Mouse (Mus musculus): ENCODE data around the gene Mark4.

Mark4 gene

GRCm38 (mm10) chr7:19404476-19404875 lies 54.1 kb downstream of the Mark4 start, which contains the start of gene Ckm:
Gene Ckm (plus strand): TSS chr7:19404776.
- no peak for DNase-seq (ENCODE audit: low read depth, low spot score)
- no peaks in the 10 kb centered on the region for H3K36me3 ChIP-seq (ENCODE audit: control insufficient read depth, insufficient read depth, low read length, poor library complexity, severe bottlenecking)
- no peaks in the 10 kb centered on the region; the same call in 1 of the 2 replicates for H3K27me3 ChIP-seq (ENCODE audit: control insufficient read depth, insufficient read depth, low read length, poor library complexity, severe bottlenecking)

GRCm38 (mm10) chr7:19403731-19404296 lies 54.8 kb downstream of the Mark4 start, which contains the start of gene Klc3:
Gene Klc3 (minus strand): TSS chr7:19404104.
- H3K27me3 ChIP-seq (ENCODE audit: control insufficient read depth, insufficient read depth, low read length, poor library complexity, severe bottlenecking), result no peaks in the 10 kb centered on the region; the same call in 1 of the 2 replicates
- H3K36me3 ChIP-seq (ENCODE audit: control insufficient read depth, insufficient read depth, low read length, poor library complexity, severe bottlenecking), result no peaks in the 10 kb centered on the region
- DNase-seq (ENCODE audit: low read depth, low spot score), result peak; percentile 86

- H3K27me3 ChIP-seq (ENCODE audit: control insufficient read depth, insufficient read depth, low read length, poor library complexity, severe bottlenecking), result no peaks in the 10 kb centered on the region; the same call in 1 of the 2 replicates
- no peaks in the 10 kb centered on the region for H3K36me3 ChIP-seq (ENCODE audit: control insufficient read depth, insufficient read depth, low read length, poor library complexity, severe bottlenecking)
Observed at GRCm38 (mm10) chr7:19402535-19403112, 56.0 kb downstream of the Mark4 start.

GRCm38 (mm10) chr7:19400946-19401345 lies 57.7 kb downstream of the Mark4 start:
- peak; percentile 23 for DNase-seq (ENCODE audit: low read depth, low spot score)
- no peaks in the 10 kb centered on the region; the same call in 1 of the 2 replicates for H3K27me3 ChIP-seq (ENCODE audit: control insufficient read depth, insufficient read depth, low read length, poor library complexity, severe bottlenecking)
- H3K36me3 ChIP-seq (ENCODE audit: control insufficient read depth, insufficient read depth, low read length, poor library complexity, severe bottlenecking), result no peaks in the 10 kb centered on the region

More at GRCm38 (mm10) chr7:19402535-19403112, 56.0 kb downstream of the Mark4 start:
- no peak for DNase-seq (ENCODE audit: low read depth, low spot score)

GRCm38 (mm10) chr7:19399496-19400280 lies 58.9 kb downstream of the Mark4 start:
- DNase-seq (ENCODE audit: low read depth, low spot score), result peak; percentile 58
- H3K36me3 ChIP-seq (ENCODE audit: control insufficient read depth, insufficient read depth, low read length, poor library complexity, severe bottlenecking), result no peaks in the 10 kb centered on the region
- no peaks in the 10 kb centered on the region; the same call in 1 of the 2 replicates for H3K27me3 ChIP-seq (ENCODE audit: control insufficient read depth, insufficient read depth, low read length, poor library complexity, severe bottlenecking)

- Histone ChIP-seq H3K27me3 (ENCODE audit: control insufficient read depth, insufficient read depth, low read length, poor library complexity, severe bottlenecking) (no peaks in the 10 kb centered on the region), H3K36me3 (ENCODE audit: control insufficient read depth, insufficient read depth, low read length, poor library complexity, severe bottlenecking) (peaks cover 7% of the 10 kb centered on the region)
- no peak for DNase-seq (ENCODE audit: low read depth, low spot score)
Observed at GRCm38 (mm10) chr7:19394484-19394883, 64.1 kb downstream of the Mark4 start.

- Histone ChIP-seq H3K27me3 (ENCODE audit: control insufficient read depth, insufficient read depth, low read length, poor library complexity, severe bottlenecking) (no peaks in the 10 kb centered on the region), H3K36me3 (ENCODE audit: control insufficient read depth, insufficient read depth, low read length, poor library complexity, severe bottlenecking) (peaks cover 9% of the 10 kb centered on the region)
- DNase-seq (ENCODE audit: low read depth, low spot score), result no peak
Observed at GRCm38 (mm10) chr7:19388699-19389413, 69.8 kb downstream of the Mark4 start.

GRCm38 (mm10) chr7:19383708-19384107 lies 74.9 kb downstream of the Mark4 start:
- H3K36me3 ChIP-seq (ENCODE audit: control insufficient read depth, insufficient read depth, low read length, poor library complexity, severe bottlenecking), result peaks cover 7% of the 10 kb centered on the region; the same call in 1 of the 2 replicates
- H3K27me3 ChIP-seq (ENCODE audit: control insufficient read depth, insufficient read depth, low read length, poor library complexity, severe bottlenecking), result no peaks in the 10 kb centered on the region
- DNase-seq (ENCODE audit: low read depth, low spot score), result no peak

- Histone ChIP-seq H3K36me3 (ENCODE audit: control insufficient read depth, insufficient read depth, low read length, poor library complexity, severe bottlenecking) (peaks cover 4% of the 10 kb centered on the region; the same call in 1 of the 2 replicates), H3K27me3 (ENCODE audit: control insufficient read depth, insufficient read depth, low read length, poor library complexity, severe bottlenecking) (no peaks in the 10 kb centered on the region)
- DNase-seq (ENCODE audit: low read depth, low spot score), result no peak
Observed at GRCm38 (mm10) chr7:19382166-19382541, 76.5 kb downstream of the Mark4 start.

- Histone ChIP-seq H3K36me3 (ENCODE audit: control insufficient read depth, insufficient read depth, low read length, poor library complexity, severe bottlenecking) (0 out of 2 replicates have a peak, but pooled peaks cover 2% of the 10 kb centered on the region), H3K27me3 (ENCODE audit: control insufficient read depth, insufficient read depth, low read length, poor library complexity, severe bottlenecking) (no peaks in the 10 kb centered on the region)
- DNase-seq (ENCODE audit: low read depth, low spot score), result peak; percentile 99
Observed at GRCm38 (mm10) chr7:19381377-19382165, 77.0 kb downstream of the Mark4 start, which contains the start of gene Ercc2. Gene Ercc2 (plus strand): TSS chr7:19382010.

- Histone ChIP-seq H3K36me3 (ENCODE audit: control insufficient read depth, insufficient read depth, low read length, poor library complexity, severe bottlenecking) (no peaks in the 10 kb centered on the region), H3K27me3 (ENCODE audit: control insufficient read depth, insufficient read depth, low read length, poor library complexity, severe bottlenecking) (no peaks in the 10 kb centered on the region)
- no peak for DNase-seq (ENCODE audit: low read depth, low spot score)
Observed at GRCm38 (mm10) chr7:19378049-19378448, 80.6 kb downstream of the Mark4 start.

GRCm38 (mm10) chr7:19376019-19376418 lies 82.6 kb downstream of the Mark4 start:
- H3K36me3 ChIP-seq (ENCODE audit: control insufficient read depth, insufficient read depth, low read length, poor library complexity, severe bottlenecking), result no peaks in the 10 kb centered on the region
- no peak for DNase-seq (ENCODE audit: low read depth, low spot score)
- no peaks in the 10 kb centered on the region for H3K27me3 ChIP-seq (ENCODE audit: control insufficient read depth, insufficient read depth, low read length, poor library complexity, severe bottlenecking)

- Histone ChIP-seq H3K36me3 (ENCODE audit: control insufficient read depth, insufficient read depth, low read length, poor library complexity, severe bottlenecking) (no peaks in the 10 kb centered on the region), H3K27me3 (ENCODE audit: control insufficient read depth, insufficient read depth, low read length, poor library complexity, severe bottlenecking) (no peaks in the 10 kb centered on the region)
- no peak for DNase-seq (ENCODE audit: low read depth, low spot score)
Observed at GRCm38 (mm10) chr7:19375368-19375767, 83.3 kb downstream of the Mark4 start.

Measured in splenic B cell, adult 2 months (primary cell).